Mouse (Mus musculus) C2C12 (cell line): ENCODE data around the gene Olfr1331. TPM values are rescaled to one million over a fixed set of nuclear protein-coding genes. Genes with fewer than 3 reads are reported as not detected.
"Not testable (repeated sequence)": the region's sequence is repeated elsewhere in the genome, so short reads cannot be mapped to it uniquely, and the experiment has no call there.

Experiments
- H3K27me3 ChIP-seq: one replicate; pipeline ENCODE4 v1.6.1; 2011; ENCODE audit not compliant: control insufficient read depth, insufficient read depth, insufficient read length
- H3K36me3 ChIP-seq: one replicate; pipeline ENCODE4 v1.6.1; 2011; ENCODE audit not compliant: control insufficient read depth, insufficient read depth
- H3K4me3 ChIP-seq: one replicate; pipeline ENCODE4 v1.5.1; 2011; ENCODE audit warnings: mild to moderate bottlenecking, control low read depth; ENCODE audit not compliant: poor library complexity, insufficient read depth, severe bottlenecking
- H3K79me2 ChIP-seq: one replicate; pipeline ENCODE4 v1.6.1; 2011; ENCODE audit not compliant: control insufficient read depth, insufficient read depth
- H3K79me3 ChIP-seq: one replicate; pipeline ENCODE4 v1.6.1; 2011; ENCODE audit warnings: low read depth, control low read depth
- H3ac ChIP-seq: one replicate; pipeline ENCODE3; 2011; ENCODE audit warnings: low read depth; ENCODE audit not compliant: control insufficient read depth, insufficient read length
- CEBPB ChIP-seq: IDR thresholded peaks from one replicate; pipeline ENCODE4 v1.6.1; 2011; ENCODE audit warnings: low read depth, mild to moderate bottlenecking, control low read depth, moderate library complexity
- CTCF ChIP-seq: IDR thresholded peaks from one replicate; pipeline ENCODE4 v1.5.1; 2011; ENCODE audit not compliant: control insufficient read depth, insufficient read depth, insufficient read length
- FOSL1 ChIP-seq: IDR thresholded peaks from one replicate; pipeline ENCODE4 v1.8.0; 2011; ENCODE audit warnings: mild to moderate bottlenecking, low read length; ENCODE audit not compliant: poor library complexity, insufficient read depth, severe bottlenecking
- MAX ChIP-seq: IDR thresholded peaks from one replicate; pipeline ENCODE4 v1.6.1; 2011; ENCODE audit warnings: mild to moderate bottlenecking, control low read depth
- MYOD1 ChIP-seq: IDR thresholded peaks from one replicate; pipeline ENCODE4 v1.6.1; 2011; ENCODE audit warnings: low read depth; ENCODE audit not compliant: control insufficient read depth, insufficient read length
- MYOG ChIP-seq: IDR thresholded peaks from one replicate; pipeline ENCODE4 v1.6.1; 2011; ENCODE audit not compliant: control insufficient read depth, insufficient read length; ENCODE audit errors: extremely low read depth
- USF1 ChIP-seq: IDR thresholded peaks from one replicate; pipeline ENCODE4 v1.6.1; 2011; ENCODE audit warnings: low read depth, mild to moderate bottlenecking, control low read depth, moderate library complexity
- polyA plus RNA-seq: library from polyadenylated mRNA; unstranded; fragments of >200 nt; fragmentation: generic; extraction: Trizol; gene quantifications from one replicate; pipeline ENCODE4 v1.2.1, GENCODE M21; 2012; ENCODE audit warnings: missing spikeins

Olfr1331 gene
- polyA plus RNA-seq, 1 experiment: not detected

DNA sequence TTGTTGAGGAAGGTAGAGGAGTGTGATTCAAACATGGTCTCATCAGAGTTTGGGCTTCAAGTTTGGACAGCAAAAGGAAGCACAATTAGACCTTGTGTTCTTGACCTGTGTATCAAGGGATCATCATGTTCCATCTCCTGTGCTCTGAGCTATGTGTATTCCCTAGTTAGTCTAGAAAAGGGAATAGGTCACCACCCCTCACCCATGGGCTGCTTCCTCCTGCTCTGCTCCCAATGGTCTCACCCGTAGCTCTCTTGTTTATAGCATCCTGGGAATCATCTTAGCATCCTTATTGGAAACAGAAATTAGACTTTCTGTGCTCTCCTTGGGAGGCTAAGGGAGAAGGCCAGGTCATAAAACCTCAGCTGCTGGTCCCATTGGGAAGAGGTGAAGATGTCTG is 23.8 kb downstream of the Olfr1331 start, which contains the start of gene Olfr1330:
TSS of gene Olfr1330 (plus strand) at position 301 of the 400 bp plus-strand sequence.
- no peak within 1 kb of the TSS for H3K4me3 ChIP-seq
- no peaks in the 10 kb centered on the region for H3K79me2 ChIP-seq
- no peak within 1 kb of the TSS for H3ac ChIP-seq
- H3K27me3 ChIP-seq: no peaks in the 10 kb centered on the region
- TF ChIP-seq FOSL1 (no peak), USF1 (no peak), MYOD1 (no peak), CEBPB (no peak), CTCF (no peak), MAX (no peak), MYOG (no peak)
- no peaks in the 10 kb centered on the region for H3K79me3 ChIP-seq
- H3K36me3 ChIP-seq: no peaks in the 10 kb centered on the region

DNA sequence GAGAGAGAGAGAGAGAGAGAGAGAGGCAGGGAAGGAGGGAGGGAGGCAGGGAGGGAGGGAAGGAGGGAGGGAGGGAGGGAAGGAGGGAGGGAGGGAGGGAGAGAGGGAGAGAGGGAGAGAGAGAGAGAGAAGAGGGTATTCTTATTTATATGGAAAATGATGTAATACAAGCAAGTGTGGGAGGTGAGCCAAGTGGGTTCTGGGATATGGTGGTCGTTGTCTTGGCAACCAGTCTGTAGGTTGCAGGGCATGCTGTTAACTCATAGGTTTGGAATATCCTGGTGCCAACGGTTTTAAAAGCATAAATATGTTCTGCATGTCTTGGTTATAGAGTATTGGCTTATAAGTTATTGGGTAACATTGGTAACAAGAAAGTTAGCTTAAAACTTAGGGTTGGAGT is 37.5 kb downstream of the Olfr1331 start:
- Histone ChIP-seq H3K27me3 (no peaks in the 10 kb centered on the region), H3K4me3 (no peak overlapping the region), H3K79me3 (no peaks in the 10 kb centered on the region), H3ac (no peak overlapping the region), H3K36me3 (no peaks in the 10 kb centered on the region), H3K79me2 (no peaks in the 10 kb centered on the region)
- TF ChIP-seq MYOD1 (no peak), MAX (no peak), FOSL1 (no peak), USF1 (no peak), CTCF (no peak), CEBPB (no peak)

DNA sequence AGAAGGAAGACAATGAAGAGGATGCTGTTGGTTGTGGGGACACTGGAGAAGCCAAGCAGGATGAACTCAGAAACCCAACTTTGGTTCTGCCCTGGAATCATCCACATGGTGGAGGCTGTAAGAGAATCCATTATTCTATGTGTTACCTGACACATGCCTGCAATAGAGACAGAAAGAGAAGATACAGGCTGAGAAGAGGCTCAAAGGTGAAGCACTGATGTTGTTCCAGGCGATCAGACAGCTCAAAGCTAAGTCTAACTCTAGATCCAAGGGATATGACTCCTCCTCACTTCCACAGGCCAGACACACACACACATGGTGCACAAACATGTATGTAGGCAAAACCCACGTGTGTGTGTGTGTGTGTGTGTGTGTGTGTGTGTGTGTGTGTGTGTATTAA is 52.9 kb downstream of the Olfr1331 start, which contains the start of gene Olfr1329:
TSS of gene Olfr1329 (minus strand) at position 101 of the 400 bp plus-strand sequence.
- H3K79me2 ChIP-seq, H3K4me3 ChIP-seq, H3K36me3 ChIP-seq, H3K27me3 ChIP-seq, H3K79me3 ChIP-seq, H3ac ChIP-seq: not testable (repeated sequence)

Other genes with a start within 250 kb of the Olfr1331 start
- not detected for gene Cfap57, start 243.9 kb upstream of the Olfr1331 start, polyA plus RNA-seq
- 106 TPM for gene Ebna1bp2, start 243.8 kb upstream of the Olfr1331 start, polyA plus RNA-seq
- not detected for gene Olfr62, start 205.7 kb upstream of the Olfr1331 start, polyA plus RNA-seq
- not detected for gene Olfr1342, start 171.9 kb upstream of the Olfr1331 start, polyA plus RNA-seq
- gene Olfr1341, start 161.1 kb upstream of the Olfr1331 start, polyA plus RNA-seq: not detected
- gene Olfr1340, start 144.5 kb upstream of the Olfr1331 start, polyA plus RNA-seq: not detected
- gene Olfr1339, start 132.5 kb upstream of the Olfr1331 start, polyA plus RNA-seq: not detected
- not detected for gene Olfr1338, start 105.9 kb upstream of the Olfr1331 start, polyA plus RNA-seq
- gene Olfr1337, start 82.1 kb upstream of the Olfr1331 start, polyA plus RNA-seq: not detected
- gene Olfr1335, start 54.7 kb upstream of the Olfr1331 start, polyA plus RNA-seq: not detected
- not detected for gene Olfr1333, start 28.4 kb upstream of the Olfr1331 start, polyA plus RNA-seq
- gene Olfr1330, start 23.9 kb downstream of the Olfr1331 start, polyA plus RNA-seq: not detected
- not detected for gene Olfr1329, start 52.8 kb downstream of the Olfr1331 start, polyA plus RNA-seq
- not detected for gene Olfr1328, start 74.0 kb downstream of the Olfr1331 start, polyA plus RNA-seq
- not detected for gene Lao1, start 96.9 kb downstream of the Olfr1331 start, polyA plus RNA-seq
- gene Slc2a1, start 244.1 kb downstream of the Olfr1331 start, polyA plus RNA-seq: 49.0 TPM